Mouse (Mus musculus) adrenal gland (tissue): ENCODE results near the gene Fermt3.

Experiments
- intact Hi-C: fragments of 180-260 bp; cut with DNase I; formaldehyde crosslinking; loops from one replicate; pipeline ENCODE4 v1.15.1; 2025

The Fermt3 gene

GRCm38 (mm10) chr19:6975537-6976521 lies 43.4 kb downstream of the Fermt3 start, which contains the start of gene Plcb3:
Gene Plcb3, minus strand, starts transcription at chr19:6976470.
- intact Hi-C loops, result loop anchor here (5.0 kb wide), 1 partner anchor 34 kb away; the partner anchor contains the start of genes Bad and Gpr137

GRCm38 (mm10) chr19:6974211-6975205 lies 44.8 kb downstream of the Fermt3 start, which contains the start of gene Ppp1r14b:
Gene Ppp1r14b, plus strand, starts transcription at chr19:6974968.
- intact Hi-C loops, result loop anchor here (5.0 kb wide), 2 partner anchors 32 to 47 kb away; partner anchors contain the start of genes Bad, Catsperz and Gpr137

- intact Hi-C loops, result loop anchor here (5.0 kb wide), 1 partner anchor 46 kb away; the partner anchor contains the start of gene Catsperz
These were observed 45.6 kb downstream of the Fermt3 start for GRCm38 (mm10) chr19:6973581-6974190.

GRCm38 (mm10) chr19:6972247-6972917 lies 46.9 kb downstream of the Fermt3 start:
- intact Hi-C loops, result loop anchor here (5.0 kb wide), 1 partner anchor 45 kb away; the partner anchor contains the start of gene Catsperz

GRCm38 (mm10) chr19:6971644-6972043 lies 47.6 kb downstream of the Fermt3 start:
- intact Hi-C loops, result loop anchor here (5.0 kb wide), 1 partner anchor 44 kb away; the partner anchor contains the start of gene Catsperz

GRCm38 (mm10) chr19:6970460-6971085 lies 48.7 kb downstream of the Fermt3 start:
- intact Hi-C loops, result loop anchor here (5.0 kb wide), 1 partner anchor 43 kb away; the partner anchor contains the start of gene Catsperz

GRCm38 (mm10) chr19:6969665-6970381 lies 49.4 kb downstream of the Fermt3 start:
- intact Hi-C loops, result loop anchor here (5.0 kb wide), 1 partner anchor 43 kb away; the partner anchor contains the start of gene Catsperz

GRCm38 (mm10) chr19:6969291-6969664 lies 50.0 kb downstream of the Fermt3 start:
- intact Hi-C loops, result no loop called here

GRCm38 (mm10) chr19:6968491-6969271 lies 50.6 kb downstream of the Fermt3 start:
- intact Hi-C loops, result no loop called here

GRCm38 (mm10) chr19:6956461-6956860 lies 62.8 kb downstream of the Fermt3 start:
- intact Hi-C loops, result no loop called here

GRCm38 (mm10) chr19:6955424-6955823 lies 63.8 kb downstream of the Fermt3 start:
- intact Hi-C loops, result no loop called here

GRCm38 (mm10) chr19:6954046-6954445 lies 65.2 kb downstream of the Fermt3 start:
- intact Hi-C loops, result no loop called here

GRCm38 (mm10) chr19:6952712-6953037 lies 66.6 kb downstream of the Fermt3 start:
- intact Hi-C loops, result no loop called here

- intact Hi-C loops, result no loop called here
These were observed 67.1 kb downstream of the Fermt3 start for GRCm38 (mm10) chr19:6951994-6952711.

GRCm38 (mm10) chr19:6951381-6951968 lies 67.8 kb downstream of the Fermt3 start:
- intact Hi-C loops, result no loop called here

GRCm38 (mm10) chr19:6950613-6951153 lies 68.6 kb downstream of the Fermt3 start:
- intact Hi-C loops, result no loop called here

GRCm38 (mm10) chr19:6949951-6950350 lies 69.3 kb downstream of the Fermt3 start:
- intact Hi-C loops, result no loop called here
